In genomic region chr4:133545272-133546231, GRCm38 (mm10) we compare ENCODE assay signal across 7 mouse cellular contexts. TPM values are rescaled to one million over a fixed set of nuclear protein-coding genes. Genes with fewer than 3 reads are reported as not detected.
DNase-seq lines count a peak whose midpoint lies in the region; ATAC-seq lines count a peak whose summit lies in the region.

Gene Nudc, minus strand, starts transcription at chr4:133545996.

- H3K9me3 ChIP-seq in embryonic facial prominence, embryonic 11.5 days (replicated peaks; ENCODE audit: control insufficient read depth, low read length): no peaks in the 10 kb centered on the region
- H3K9me3 ChIP-seq in limb, embryonic 10.5 days (replicated peaks): no peaks in the 10 kb centered on the region
- H3K9me3 ChIP-seq in midbrain, embryonic 13.5 days: no peaks in the 10 kb centered on the region

- peak within 1 kb of the TSS; percentile 59 for H3K4me2 ChIP-seq in embryonic facial prominence, embryonic 11.5 days (ENCODE audit: low read depth, low read length)
- peak within 1 kb of the TSS; percentile 82 for H3K4me2 ChIP-seq in midbrain, embryonic 13.5 days (replicated peaks)

- peaks cover 4% of the 10 kb centered on the region; the same call in 1 of the 2 replicates for H3K4me1 ChIP-seq in embryonic facial prominence, embryonic 11.5 days (ENCODE audit: control insufficient read depth, insufficient read depth, low read length)
- H3K4me1 ChIP-seq in limb, embryonic 10.5 days: peaks cover 20% of the 10 kb centered on the region
- peaks cover 21% of the 10 kb centered on the region for H3K4me1 ChIP-seq in midbrain, embryonic 13.5 days (replicated peaks)

- DNase-seq in adrenal gland, postnatal 14 days: peak; percentile 98
- DNase-seq in embryonic facial prominence, embryonic 11.5 days (ENCODE audit: low spot score): peak; percentile 99
- DNase-seq in kidney, adult 11 months: peak; percentile 98
- DNase-seq in limb, embryonic 10.5 days (ENCODE audit: low spot score): peak; percentile 96
- peak; percentile 92 for DNase-seq in spleen, adult 12 weeks (ENCODE audit: low spot score)

- H3K27me3 ChIP-seq in embryonic facial prominence, embryonic 11.5 days (ENCODE audit: control insufficient read depth, insufficient read depth, low read length): no peaks in the 10 kb centered on the region
- no peaks in the 10 kb centered on the region for H3K27me3 ChIP-seq in limb, embryonic 10.5 days (ENCODE audit: low read depth, poor library complexity, severe bottlenecking)
- H3K27me3 ChIP-seq in midbrain, embryonic 13.5 days: 0 out of 2 replicates have a peak, but pooled peaks cover 5% of the 10 kb centered on the region

- 0 out of 2 replicates have a peak, but pooled peaks cover 3% of the 10 kb centered on the region for H3K36me3 ChIP-seq in embryonic facial prominence, embryonic 11.5 days (replicated peaks; ENCODE audit: control insufficient read depth, insufficient read depth, low read depth, low read length)
- peaks cover 37% of the 10 kb centered on the region for H3K36me3 ChIP-seq in limb, embryonic 10.5 days
- H3K36me3 ChIP-seq in midbrain, embryonic 13.5 days: peaks cover 19% of the 10 kb centered on the region

- peak within 1 kb of the TSS; percentile 85 for H3K9ac ChIP-seq in embryonic facial prominence, embryonic 11.5 days (replicated peaks; ENCODE audit: low read length)
- peak within 1 kb of the TSS; percentile 91 for H3K9ac ChIP-seq in midbrain, embryonic 13.5 days (replicated peaks)

- under 1% methylated on average over 69 of the region's 77 CpGs for WGBS in embryonic facial prominence, embryonic 11.5 days
- WGBS in limb, embryonic 10.5 days: under 1% methylated on average over 77 of the region's 77 CpGs
- under 1% methylated on average over 58 of the region's 77 CpGs for WGBS in midbrain, embryonic 13.5 days

- peak within 1 kb of the TSS; percentile 66 for H3K27ac ChIP-seq in embryonic facial prominence, embryonic 11.5 days (replicated peaks; ENCODE audit: low read depth, low read length)
- peak within 1 kb of the TSS; percentile 95 for H3K27ac ChIP-seq in limb, embryonic 10.5 days
- peak within 1 kb of the TSS; percentile 72 for H3K27ac ChIP-seq in midbrain, embryonic 13.5 days

- peak within 1 kb of the TSS; percentile 68 for H3K4me3 ChIP-seq in embryonic facial prominence, embryonic 11.5 days (ENCODE audit: low read depth, low read length)
- peak within 1 kb of the TSS; percentile 84 for H3K4me3 ChIP-seq in limb, embryonic 10.5 days
- peak within 1 kb of the TSS; percentile 87 for H3K4me3 ChIP-seq in midbrain, embryonic 13.5 days (replicated peaks)

- ATAC-seq in embryonic facial prominence, embryonic 11.5 days (replicated peaks; ENCODE audit: insufficient number of reproducible peaks, low FRiP score, low TSS enrichment, low read depth): peak; percentile 96
- peak; percentile 99 for ATAC-seq in granulocyte monocyte progenitor cell, adult 5-6 weeks (replicated peaks; ENCODE audit: poor library complexity, severe bottlenecking)
- ATAC-seq in midbrain, embryonic 13.5 days: peak; percentile 99

RNA-seq across cellular contexts. Expression of gene Nudc, which starts in this region (rescaled TPM):
- total RNA-seq in adrenal gland, postnatal 14 days (2021): 159 and 160 TPM in 2 replicates
- polyA plus RNA-seq in embryonic facial prominence, embryonic 11.5 days (2014; fragmentation: Nextera tagmentation; extraction: Ambion mirVana): 308 and 322 TPM in 2 replicates
- 246 and 253 TPM in 2 replicates for total RNA-seq in granulocyte monocyte progenitor cell, adult 5-6 weeks (2014; fragmentation: Nextera tagmentation)
- 262 and 283 TPM in 2 replicates for total RNA-seq in granulocyte monocyte progenitor cell, adult 5-6 weeks (2017)
- 493 and 582 TPM in 2 replicates for polyA plus RNA-seq in limb, embryonic 10.5 days (2016; fragmentation: Nextera tagmentation; extraction: Ambion mirVana)
- polyA plus RNA-seq in midbrain, embryonic 13.5 days (2015; fragmentation: Nextera tagmentation; extraction: Ambion mirVana): 256 and 272 TPM in 2 replicates

Comparison
In these comparisons a context has a peak if more than half of its experiments do, and no peak if none do; other contexts are left out.
1. Peak in every context shown above with its lines: DNase-seq, ATAC-seq, H3K4me3 ChIP-seq and H3K27ac ChIP-seq.